Mouse (Mus musculus): ENCODE results near the gene Spryd3.

DNA sequence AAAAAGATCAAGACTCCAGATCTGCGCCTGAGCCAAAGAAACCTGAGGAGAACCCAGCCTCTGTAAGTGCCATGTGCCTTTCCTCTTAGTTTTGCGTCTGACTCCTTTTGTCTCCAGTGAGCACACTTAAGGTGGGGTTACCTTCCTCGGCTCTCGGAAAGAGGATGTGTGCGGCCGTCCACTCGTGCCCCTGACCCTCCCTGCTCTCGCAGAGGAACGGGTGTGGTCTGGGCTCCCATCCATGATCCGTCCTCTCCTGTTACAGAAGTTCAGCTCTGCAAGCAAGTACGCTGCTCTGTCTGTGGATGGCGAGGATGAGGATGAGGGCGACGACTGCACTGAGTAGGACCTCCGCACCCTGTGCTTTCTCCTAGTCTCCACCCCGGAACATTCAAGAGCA is 41.0 kb downstream of the Spryd3 start:
- TF ChIP-seq CTCF (IDR thresholded peaks at IDR 0.05; ENCODE audit: low read depth): no peak
- TF ChIP-seq EP300 (IDR thresholded peaks at IDR 0.05; ENCODE audit: low read depth): no peak

Measured in liver, postnatal 0 days (tissue).